In genomic region chr5:52240540-52240939, GRCm38 (mm10) we compare ENCODE assay signal across 9 mouse cellular contexts. TPM values are rescaled to one million over a fixed set of nuclear protein-coding genes. Genes with fewer than 3 reads are reported as not detected.
DNase-seq lines count a peak whose midpoint lies in the region; ATAC-seq and TF ChIP-seq lines count a peak whose summit lies in the region.
"Had no signal": no experiment of that assay in that cellular context is flagged by ENCODE, and none has a peak within 500 bp of the region (broad histone marks: within the 10 kb centered on the region; RNA-seq: fewer than 3 reads in every experiment).

No protein-coding gene starts in this region.

- H3K27me3 ChIP-seq in cerebellum, adult 2 months (ENCODE audit: control insufficient read depth, insufficient read depth, low read length), result no peaks in the 10 kb centered on the region
- H3K27me3 ChIP-seq: midbrain, embryonic 12.5 days had no signal

- no peak overlapping the region for H3K27ac ChIP-seq in cerebellum, adult 2 months (ENCODE audit: insufficient read depth, low read length)
- H3K27ac ChIP-seq: midbrain, embryonic 12.5 days had no signal

- no peak for DNase-seq in cerebellum, adult 2 months
- no peak for DNase-seq in cerebellum, adult 9-10 months
- peak; percentile 16 for DNase-seq in retina, embryonic 14.5 days (ENCODE audit: low spot score)
- DNase-seq in retina, postnatal 1 day, result no peak
- peak; percentile 12 for DNase-seq in forelimb bud, embryonic 11.5 days (ENCODE audit: low read depth, low spot score)
- DNase-seq in layer of hippocampus, adult 9-11 months, result no peak
- DNase-seq in left cerebral cortex, adult 9 months (ENCODE audit: low spot score in 2 of 2), result no peak

- WGBS in cerebellum, adult 2 months, result 2% methylated on average over 2 of the region's 2 CpGs

- TF ChIP-seq POLR2A in cerebellum, adult 2 months (IDR thresholded peaks at IDR 0.05; ENCODE audit: borderline replicate concordance, insufficient read depth, low read length), result no peak

- peak; percentile 61; the same call in 1 of the 2 replicates for ATAC-seq in megakaryocyte-erythroid progenitor cell, adult 5-6 weeks (replicated peaks; ENCODE audit: low FRiP score, low TSS enrichment, poor library complexity, severe bottlenecking)

- TF ChIP-seq CTCF in cerebellum, adult 2 months (IDR thresholded peaks at IDR 0.05; ENCODE audit: borderline replicate concordance, insufficient read depth, low read depth, low read length), result peak; percentile 27; the same call in 1 of the 2 replicates

- H3K4me3 ChIP-seq in cerebellum, adult 2 months (replicated peaks; ENCODE audit: insufficient read depth, low read depth, low read length), result no peak overlapping the region
- H3K4me3 ChIP-seq: midbrain, embryonic 12.5 days had no signal

- H3K4me1 ChIP-seq in cerebellum, adult 2 months (ENCODE audit: control insufficient read depth, insufficient read depth, low read length), result no peaks in the 10 kb centered on the region
- H3K4me1 ChIP-seq: midbrain, embryonic 12.5 days had no signal

RNA-seq across cellular contexts. Expression of gene Dhx15, which starts 50.2 kb away (rescaled TPM):
- 97.4 and 103 TPM in 2 replicates for polyA plus RNA-seq in cerebellum, adult 2 months (2012; rRNA removed)
- 258 and 281 TPM in 2 replicates for total RNA-seq in megakaryocyte-erythroid progenitor cell, adult 5-6 weeks (2014; fragmentation: Nextera tagmentation)
- 371 and 387 TPM in 2 replicates for total RNA-seq in megakaryocyte-erythroid progenitor cell, adult 5-6 weeks (2017)

Comparison
In these comparisons a context has a peak if more than half of its experiments do, and no peak if none do; other contexts are left out.
1. DNase-seq: peak in retina, embryonic 14.5 days (single experiment) and forelimb bud, embryonic 11.5 days (single experiment); none in cerebellum, adult 2 months (0 of 2), cerebellum, adult 9-10 months (single experiment), retina, postnatal 1 day (single experiment), layer of hippocampus, adult 9-11 months (single experiment) and left cerebral cortex, adult 9 months (0 of 2).